Mouse (Mus musculus) thymus, adult 2 months (tissue): ENCODE measurements around the gene Myo1f.

ENCODE experiments used
- CTCF ChIP-seq: fragments of 200-500 bp; IDR thresholded peaks from 2 replicates; pipeline ENCODE4 v1.5.1; 2012; ENCODE audit warnings: mild to moderate bottlenecking, control low read depth, low read length, moderate library complexity, borderline replicate concordance; ENCODE audit not compliant: control insufficient read depth, poor library complexity, insufficient read depth; ENCODE audit errors: extremely low read depth
- POLR2A ChIP-seq: fragments of 200-500 bp; IDR thresholded peaks from 2 replicates; pipeline ENCODE4 v1.6.1; 2012; ENCODE audit warnings: mild to moderate bottlenecking, low read length, control low read depth, moderate library complexity; ENCODE audit not compliant: control insufficient read depth, poor library complexity, insufficient read depth; ENCODE audit errors: extremely low read depth

- TF ChIP-seq CTCF, result no peak
- TF ChIP-seq POLR2A, result no peak
These were observed 6.3 kb upstream of the Myo1f start for GRCm38 (mm10) chr17:33549212-33549611.
